Mouse (Mus musculus) forebrain, embryonic 13.5 days (tissue): ENCODE measurements around the gene Phb2. TPM values are rescaled to one million over a fixed set of nuclear protein-coding genes. Genes with fewer than 3 reads are reported as not detected.

Experiments used
- ATAC-seq: fragments of 200-750 bp; cut with Nextera tagmentation; 2 replicates; pipeline ENCODE4 v1.8.0; 2017
- H3K27ac ChIP-seq: fragments of 300-500 bp; sonication (generic); 2 replicates; pipeline ENCODE4 v1.5.1; 2015; ENCODE audit warnings: inconsistent platforms, mild to moderate bottlenecking, moderate library complexity
- H3K27me3 ChIP-seq: fragments of 300-500 bp; sonication (generic); 2 replicates; pipeline ENCODE4 v1.6.1; 2015; ENCODE audit warnings: mild to moderate bottlenecking, inconsistent platforms
- H3K36me3 ChIP-seq: fragments of 300-500 bp; sonication (generic); 2 replicates; pipeline ENCODE4 v1.6.1; 2015; ENCODE audit warnings: mild to moderate bottlenecking, inconsistent platforms; ENCODE audit not compliant: poor library complexity, severe bottlenecking
- H3K4me1 ChIP-seq: fragments of 300-500 bp; sonication (generic); 2 replicates; pipeline ENCODE4 v1.6.1; 2015; ENCODE audit warnings: inconsistent platforms
- H3K4me2 ChIP-seq: fragments of 300-500 bp; sonication (generic); 2 replicates; pipeline ENCODE4 v1.6.1; 2015; ENCODE audit warnings: inconsistent platforms, mild to moderate bottlenecking, moderate library complexity
- H3K4me3 ChIP-seq: fragments of 300-500 bp; sonication (generic); 2 replicates; pipeline ENCODE4 v1.5.1; 2015; ENCODE audit warnings: mild to moderate bottlenecking, inconsistent platforms
- H3K9ac ChIP-seq: fragments of 300-500 bp; sonication (generic); 2 replicates; pipeline ENCODE4 v1.6.1; 2015; ENCODE audit warnings: mild to moderate bottlenecking, inconsistent platforms
- H3K9me3 ChIP-seq: fragments of 300-500 bp; sonication (generic); replicated peaks from 2 replicates; pipeline ENCODE4 v1.6.1; 2016; ENCODE audit warnings: inconsistent platforms
- WGBS: fragments of 180-500 bp; shearing (Covaris S2); methylation state at CpG from one replicate; pipeline ENCODE4 v1.1.7; 2015; 5-methylcytosine and 5-hydroxymethylcytosine counted together
- polyA plus RNA-seq: library from polyadenylated mRNA; unstranded; fragments of >200 nt; fragmentation: Nextera tagmentation; extraction: Ambion mirVana; gene quantifications from 2 replicates; pipeline ENCODE4 v1.2.1, GENCODE M21; 2015

Gene Phb2
- polyA plus RNA-seq, 1 experiment from 2014 or later: 289 TPM

DNA sequence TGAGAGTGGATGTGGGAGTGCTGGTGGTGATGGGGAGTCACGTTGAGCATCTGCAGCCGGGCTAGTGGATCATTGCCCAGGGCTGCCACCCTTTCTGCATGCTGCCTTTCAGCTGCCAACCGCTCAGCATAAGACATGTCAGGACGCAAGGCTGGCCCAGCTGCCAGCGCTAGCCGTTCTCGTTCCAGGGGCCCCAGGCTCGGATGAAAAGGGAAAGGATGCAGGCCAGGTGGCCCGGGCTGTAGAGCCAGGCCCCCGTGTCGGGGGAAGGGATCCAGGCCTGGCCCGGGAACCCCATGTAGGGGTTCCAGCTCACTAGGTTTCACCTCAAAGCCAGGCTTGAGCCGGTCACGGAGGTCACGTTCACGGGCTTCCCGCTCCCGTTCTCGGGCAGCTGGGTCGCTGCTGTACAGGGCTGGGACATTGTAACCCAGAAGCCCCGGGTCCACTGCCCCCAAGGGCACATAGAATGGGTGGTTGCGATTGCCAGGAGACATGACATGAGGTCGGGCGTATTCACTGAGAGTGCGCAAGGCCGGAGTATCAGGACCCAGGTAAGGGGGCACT, 32.7 kb downstream of the Phb2 start:
- Histone ChIP-seq H3K9ac (no peak overlapping the region), H3K4me2 (peak overlapping the region; percentile 95), H3K4me3 (peak overlapping the region; percentile 54), H3K9me3 (no peaks in the 10 kb centered on the region), H3K27me3 (no peaks in the 10 kb centered on the region), H3K36me3 (peaks cover 62% of the 10 kb centered on the region), H3K27ac (peak overlapping the region; percentile 90), H3K4me1 (peaks cover 37% of the 10 kb centered on the region)
- ATAC-seq: no peak
- WGBS: 72% methylated on average over 26 of the region's 26 CpGs

- Histone ChIP-seq H3K36me3 (peaks cover 68% of the 10 kb centered on the region), H3K4me2 (peak overlapping the region; percentile 95), H3K9me3 (no peaks in the 10 kb centered on the region), H3K4me3 (peak overlapping the region; percentile 54), H3K27ac (peak overlapping the region; percentile 90), H3K9ac (peak overlapping the region; percentile 84), H3K27me3 (no peaks in the 10 kb centered on the region), H3K4me1 (peaks cover 33% of the 10 kb centered on the region)
- WGBS: under 1% methylated on average over 84 of the region's 85 CpGs
- ATAC-seq: peak; percentile 85
Measured at GRCm38 (mm10) chr6:124745490-124746295, 33.6 kb downstream of the Phb2 start.

DNA sequence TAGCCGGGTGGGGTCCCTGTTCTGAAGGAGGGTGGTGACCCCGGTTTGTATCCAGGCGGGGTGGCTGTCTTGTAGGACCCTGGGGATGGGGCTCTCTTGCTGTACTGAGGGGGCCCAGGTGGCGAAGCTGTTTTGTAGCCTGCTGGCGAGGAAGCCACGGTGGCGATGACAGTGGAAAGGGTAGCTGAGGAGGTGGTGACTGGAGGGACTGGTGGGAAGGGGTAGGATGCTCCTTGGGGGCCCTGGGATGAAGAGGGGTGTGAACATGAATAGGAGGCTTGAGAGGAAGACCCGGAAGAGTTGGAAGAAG, 34.1 kb downstream of the Phb2 start:
- H3K9me3 ChIP-seq: no peaks in the 10 kb centered on the region
- WGBS: 17% methylated on average over 8 of the region's 8 CpGs
- H3K4me3 ChIP-seq: peak overlapping the region; percentile 54
- H3K36me3 ChIP-seq: peaks cover 70% of the 10 kb centered on the region
- H3K4me1 ChIP-seq: peaks cover 33% of the 10 kb centered on the region
- H3K9ac ChIP-seq: peak overlapping the region; percentile 84
- H3K27ac ChIP-seq: peak overlapping the region; percentile 90
- peak overlapping the region; percentile 95 for H3K4me2 ChIP-seq
- H3K27me3 ChIP-seq: no peaks in the 10 kb centered on the region
- peak; percentile 11 for ATAC-seq

- Histone ChIP-seq H3K4me3 (peak overlapping the region; percentile 54), H3K4me2 (peak overlapping the region; percentile 95), H3K4me1 (peaks cover 28% of the 10 kb centered on the region), H3K36me3 (peaks cover 74% of the 10 kb centered on the region), H3K27me3 (no peaks in the 10 kb centered on the region), H3K9me3 (no peaks in the 10 kb centered on the region), H3K9ac (peak overlapping the region; percentile 84; the same call in 1 of the 2 replicates), H3K27ac (no peak overlapping the region)
- ATAC-seq: no peak
- WGBS: 93% methylated on average over 7 of the region's 7 CpGs
Measured at GRCm38 (mm10) chr6:124746654-124747632, 34.8 kb downstream of the Phb2 start.

DNA sequence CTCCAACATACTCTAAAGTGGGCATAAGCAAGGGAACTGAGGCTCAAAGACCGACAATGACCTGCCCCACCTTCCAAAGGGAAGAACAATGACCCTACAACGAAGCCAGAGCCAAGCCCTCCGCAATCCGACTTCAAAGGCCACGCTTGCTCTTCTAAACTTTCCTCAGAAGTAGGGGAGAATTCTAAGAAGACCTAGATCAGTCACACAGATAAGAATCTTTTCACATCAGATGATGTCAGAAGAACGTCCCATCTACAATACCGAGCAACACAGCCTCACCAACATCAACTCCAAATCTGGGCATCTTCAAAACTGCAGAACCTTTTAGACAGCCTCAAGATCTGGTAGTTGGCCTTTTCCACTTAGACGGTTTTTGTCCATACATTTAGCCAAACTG, 38.3 kb downstream of the Phb2 start:
- Histone ChIP-seq H3K4me1 (peaks cover 43% of the 10 kb centered on the region), H3K9ac (no peak overlapping the region), H3K36me3 (peaks cover 53% of the 10 kb centered on the region), H3K27me3 (no peaks in the 10 kb centered on the region), H3K9me3 (no peaks in the 10 kb centered on the region), H3K4me3 (no peak overlapping the region), H3K4me2 (no peak overlapping the region), H3K27ac (no peak overlapping the region)
- no peak for ATAC-seq
- WGBS: 86% methylated on average over 8 of the region's 8 CpGs

- Histone ChIP-seq H3K27ac (no peak overlapping the region), H3K4me3 (no peak overlapping the region), H3K4me1 (peaks cover 47% of the 10 kb centered on the region), H3K9ac (no peak overlapping the region), H3K4me2 (no peak overlapping the region), H3K36me3 (peaks cover 29% of the 10 kb centered on the region), H3K9me3 (no peaks in the 10 kb centered on the region), H3K27me3 (no peaks in the 10 kb centered on the region)
- no peak for ATAC-seq
- WGBS: 95% methylated on average over 2 of the region's 2 CpGs
Measured at GRCm38 (mm10) chr6:124753861-124754260, 41.7 kb downstream of the Phb2 start.

DNA sequence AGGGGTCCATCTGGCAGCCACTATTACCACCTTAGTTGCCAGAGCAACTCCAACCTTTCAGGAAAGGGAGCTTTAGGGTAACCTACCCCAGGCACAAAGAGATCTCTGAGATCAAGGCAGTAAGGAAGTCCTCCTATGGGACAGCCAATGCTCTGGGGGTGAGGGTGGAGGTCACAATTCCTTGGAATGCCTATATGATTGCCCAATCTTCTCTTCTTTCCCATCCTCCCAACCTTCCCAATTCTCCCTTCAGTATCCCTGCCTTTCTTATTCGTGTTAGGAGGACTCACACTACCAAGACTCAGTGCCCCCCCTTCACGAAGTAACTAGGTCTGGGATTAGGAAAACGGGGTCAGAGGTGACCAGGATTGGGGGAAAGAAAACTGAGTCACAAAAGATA, 43.2 kb downstream of the Phb2 start:
- Histone ChIP-seq H3K9me3 (no peaks in the 10 kb centered on the region), H3K4me1 (peaks cover 54% of the 10 kb centered on the region), H3K4me3 (peak overlapping the region; percentile 78), H3K4me2 (peak overlapping the region; percentile 77), H3K27me3 (no peaks in the 10 kb centered on the region), H3K27ac (peak overlapping the region; percentile 98), H3K9ac (peak overlapping the region; percentile 97), H3K36me3 (peaks cover 14% of the 10 kb centered on the region; the same call in 1 of the 2 replicates)
- 3% methylated on average over 3 of the region's 3 CpGs for WGBS
- ATAC-seq: no peak

DNA sequence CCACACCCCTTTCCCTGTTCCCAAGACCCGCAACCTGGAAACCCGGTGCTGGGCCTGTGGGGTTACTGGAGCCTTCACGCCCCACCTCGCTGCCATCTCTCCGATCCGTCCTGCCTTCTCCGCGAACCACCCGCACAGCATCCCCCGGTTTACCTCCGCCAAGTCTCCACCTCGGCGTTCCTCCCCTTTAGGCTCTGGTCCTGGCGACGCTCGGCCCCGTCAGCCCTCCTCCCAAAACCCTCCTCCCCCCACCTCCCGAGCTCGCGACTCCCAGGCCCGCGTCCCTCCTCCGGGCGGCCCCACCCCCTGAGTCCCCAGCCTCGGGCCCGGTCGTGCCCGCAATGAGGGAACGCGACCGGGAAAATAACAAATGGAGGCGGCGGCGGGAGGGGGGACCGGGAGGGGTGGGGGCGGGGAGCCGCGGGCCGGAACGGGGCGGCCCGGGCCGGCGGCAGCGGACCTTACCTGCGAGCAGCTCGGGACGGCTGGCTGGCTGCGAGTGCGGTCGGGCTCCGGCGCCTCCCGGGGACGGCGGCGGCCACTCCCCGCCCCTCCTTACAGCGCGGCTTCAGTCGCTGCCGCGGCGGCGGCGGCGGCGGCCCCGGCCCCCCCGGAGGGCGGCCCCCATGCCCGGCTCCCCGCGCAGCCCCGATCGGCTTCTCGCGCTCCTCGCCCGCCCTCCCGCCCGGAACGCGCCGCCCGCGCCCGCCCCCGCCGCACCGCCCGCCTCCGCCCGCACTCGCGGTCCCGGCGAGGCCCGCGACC, 43.9 kb downstream of the Phb2 start, which contains the start of the genes Gm45234 and Atn1:
Gene Gm45234, minus strand, starts transcription at position 191 of the 765 bp plus-strand sequence.
Gene Atn1, minus strand, starts transcription at position 694 of the 765 bp plus-strand sequence.
- H3K9me3 ChIP-seq: no peaks in the 10 kb centered on the region
- peak; percentile 62 for ATAC-seq
- H3K36me3 ChIP-seq: peaks cover 13% of the 10 kb centered on the region; the same call in 1 of the 2 replicates
- no peaks in the 10 kb centered on the region for H3K27me3 ChIP-seq
- peak within 1 kb of the TSS; percentile 77 for H3K4me2 ChIP-seq
- peaks cover 54% of the 10 kb centered on the region for H3K4me1 ChIP-seq
- H3K9ac ChIP-seq: peak within 1 kb of the TSS; percentile 97
- WGBS: under 1% methylated on average over 34 of the region's 100 CpGs
- peak within 1 kb of the TSS; percentile 98 for H3K27ac ChIP-seq
- H3K4me3 ChIP-seq: peak within 1 kb of the TSS; percentile 78

GRCm38 (mm10) chr6:124756652-124757350, 44.7 kb downstream of the Phb2 start:
- ATAC-seq: peak; percentile 72
- H3K27ac ChIP-seq: peak overlapping the region; percentile 98
- H3K9me3 ChIP-seq: no peaks in the 10 kb centered on the region
- 0% methylated on average over 50 of the region's 54 CpGs for WGBS
- H3K36me3 ChIP-seq: peaks cover 9% of the 10 kb centered on the region; the same call in 1 of the 2 replicates
- peak overlapping the region; percentile 78 for H3K4me3 ChIP-seq
- peak overlapping the region; percentile 97 for H3K9ac ChIP-seq
- peaks cover 54% of the 10 kb centered on the region for H3K4me1 ChIP-seq
- no peaks in the 10 kb centered on the region for H3K27me3 ChIP-seq
- H3K4me2 ChIP-seq: peak overlapping the region; percentile 77

GRCm38 (mm10) chr6:124757351-124757880, 45.3 kb downstream of the Phb2 start:
- H3K27ac ChIP-seq: peak overlapping the region; percentile 98
- H3K4me1 ChIP-seq: peaks cover 54% of the 10 kb centered on the region

More at GRCm38 (mm10) chr6:124757351-124757880, 45.3 kb downstream of the Phb2 start:
- Histone ChIP-seq H3K9ac (peak overlapping the region; percentile 97), H3K27me3 (no peaks in the 10 kb centered on the region), H3K36me3 (peaks cover 3% of the 10 kb centered on the region; the same call in 1 of the 2 replicates), H3K4me3 (peak overlapping the region; percentile 78), H3K9me3 (no peaks in the 10 kb centered on the region), H3K4me2 (peak overlapping the region; percentile 77)
- ATAC-seq: no peak
- 4% methylated on average over 5 of the region's 5 CpGs for WGBS
